Mouse (Mus musculus): Measurements from ENCODE around the gene Pxdc1.

DNA sequence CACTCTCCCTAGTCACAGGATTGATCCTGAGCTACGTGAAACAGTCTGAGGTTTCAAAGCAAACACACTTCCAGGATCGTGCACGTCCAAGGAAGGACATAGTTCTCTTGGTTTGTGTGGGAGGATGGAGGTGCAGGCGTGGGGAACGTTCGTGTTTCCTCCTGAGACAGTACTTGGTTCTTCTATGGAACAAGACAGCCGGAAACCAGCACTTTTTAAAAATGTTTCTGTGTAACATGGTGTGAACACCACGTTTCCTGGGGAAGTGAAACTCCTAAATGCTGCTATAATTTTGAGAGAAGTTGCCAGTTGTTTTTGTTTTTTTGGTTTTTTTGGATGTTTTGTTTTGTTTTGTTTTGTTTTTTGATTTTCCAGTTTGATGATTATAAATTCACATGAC lies 13.9 kb upstream of the Pxdc1 start:
- TF ChIP-seq CTCF (IDR thresholded peaks at IDR 0.05; ENCODE audit: borderline replicate concordance, insufficient read depth, low read length), result no peak
- no peak for TF ChIP-seq POLR2A (IDR thresholded peaks at IDR 0.05; ENCODE audit: low read depth, low read length)

All from embryonic fibroblast, embryonic 13.5 days (primary cell).